Mouse (Mus musculus): Measurements from ENCODE around the gene Fbxw27. TPM values are rescaled to one million over a fixed set of nuclear protein-coding genes. Genes with fewer than 3 reads are reported as not detected.
"Not testable (repeated sequence)": the region's sequence is repeated elsewhere in the genome, so short reads cannot be mapped to it uniquely, and the experiment has no call there.

The Fbxw27 gene
- total and polyA plus RNA-seq, 2 experiments from 2014 or later, result not detected

GRCm38 (mm10) chr9:109795221-109795620 lies 4.8 kb upstream of the Fbxw27 start:
- Histone ChIP-seq H3K9ac (replicated peaks; ENCODE audit: low read length) (no peak overlapping the region), H3K27me3 (ENCODE audit: insufficient read depth, low read length) (no peaks in the 10 kb centered on the region), H3K36me3 (ENCODE audit: insufficient read depth, low read length) (no peaks in the 10 kb centered on the region), H3K27ac (no peak overlapping the region), H3K9me3 (ENCODE audit: low read length) (no peaks in the 10 kb centered on the region), H3K4me3 (ENCODE audit: low read length) (no peak overlapping the region), H3K4me2 (ENCODE audit: low read depth, low read length) (no peak overlapping the region), H3K4me1 (ENCODE audit: insufficient read depth, low read length) (no peaks in the 10 kb centered on the region)
- ATAC-seq (no peak), DNase-seq (ENCODE audit: low spot score) (no peak)
- WGBS, result 62% methylated on average over 2 of the region's 2 CpGs
- no peak for TF ChIP-seq CTCF (IDR thresholded peaks at IDR 0.05; ENCODE audit: low read depth)

GRCm38 (mm10) chr9:109766841-109767240 lies 23.6 kb downstream of the Fbxw27 start:
- not testable (repeated sequence) for ATAC-seq; H3K9me3 ChIP-seq (ENCODE audit: low read length); H3K27ac ChIP-seq; H3K27me3 ChIP-seq (ENCODE audit: insufficient read depth, low read length); H3K4me2 ChIP-seq (ENCODE audit: low read depth, low read length); H3K9ac ChIP-seq (replicated peaks; ENCODE audit: low read length); DNase-seq (ENCODE audit: low spot score); H3K4me1 ChIP-seq (ENCODE audit: insufficient read depth, low read length); H3K4me3 ChIP-seq (ENCODE audit: low read length); H3K36me3 ChIP-seq (ENCODE audit: insufficient read depth, low read length)
- 74% methylated on average over 1 of the region's 1 CpGs for WGBS

- not testable (repeated sequence) for H3K27me3 ChIP-seq (ENCODE audit: insufficient read depth, low read length); H3K27ac ChIP-seq; H3K9ac ChIP-seq (replicated peaks; ENCODE audit: low read length); H3K4me2 ChIP-seq (ENCODE audit: low read depth, low read length); ATAC-seq; H3K4me1 ChIP-seq (ENCODE audit: insufficient read depth, low read length); DNase-seq (ENCODE audit: low spot score); H3K36me3 ChIP-seq (ENCODE audit: insufficient read depth, low read length); H3K9me3 ChIP-seq (ENCODE audit: low read length); H3K4me3 ChIP-seq (ENCODE audit: low read length)
- WGBS, result 83% methylated on average over 3 of the region's 3 CpGs
Observed at GRCm38 (mm10) chr9:109745989-109746388, 44.5 kb downstream of the Fbxw27 start, which contains the start of gene Fbxw26. Fbxw26 (minus strand) TSS chr9:109746089.

Other genes with a start within 250 kb of the Fbxw27 start
- gene Fbxw15, start 222.4 kb downstream of the Fbxw27 start, total RNA-seq (2014; rRNA removed), result not detected in 2 replicates
- gene Fbxw15, start 222.4 kb downstream of the Fbxw27 start, polyA plus RNA-seq (2015; fragmentation: Nextera tagmentation; extraction: Ambion mirVana), result not detected in 2 replicates
- gene Fbxw24, start 164.6 kb downstream of the Fbxw27 start, total RNA-seq (2014; rRNA removed), result not detected in 2 replicates
- gene Fbxw24, start 164.6 kb downstream of the Fbxw27 start, polyA plus RNA-seq (2015; fragmentation: Nextera tagmentation; extraction: Ambion mirVana), result not detected in 2 replicates
- 0.16 TPM in 1 of 2 replicates, not detected in the other for gene Fbxw25, start 126.0 kb downstream of the Fbxw27 start, total RNA-seq (2014; rRNA removed)
- gene Fbxw25, start 126.0 kb downstream of the Fbxw27 start, polyA plus RNA-seq (2015; fragmentation: Nextera tagmentation; extraction: Ambion mirVana), result not detected in 2 replicates
- gene Fbxw18, start 88.0 kb downstream of the Fbxw27 start, total RNA-seq (2014; rRNA removed), result 0.29 TPM in 1 of 2 replicates, not detected in the other
- gene Fbxw18, start 88.0 kb downstream of the Fbxw27 start, polyA plus RNA-seq (2015; fragmentation: Nextera tagmentation; extraction: Ambion mirVana), result 0.11 and 0.19 TPM in 2 replicates
- gene Fbxw26, start 44.6 kb downstream of the Fbxw27 start, total RNA-seq (2014; rRNA removed), result 0.10 TPM in 1 of 2 replicates, not detected in the other
- not detected in 2 replicates for gene Fbxw26, start 44.6 kb downstream of the Fbxw27 start, polyA plus RNA-seq (2015; fragmentation: Nextera tagmentation; extraction: Ambion mirVana)
- gene Spink8, start 21.6 kb upstream of the Fbxw27 start, total RNA-seq (2014; rRNA removed), result not detected in 2 replicates
- 0.24 TPM in 1 of 2 replicates, not detected in the other for gene Spink8, start 21.6 kb upstream of the Fbxw27 start, polyA plus RNA-seq (2015; fragmentation: Nextera tagmentation; extraction: Ambion mirVana)
- gene Nme6, start 42.1 kb upstream of the Fbxw27 start, total RNA-seq (2014; rRNA removed), result 30.8 and 43.1 TPM in 2 replicates
- 47.2 and 52.9 TPM in 2 replicates for gene Nme6, start 42.1 kb upstream of the Fbxw27 start, polyA plus RNA-seq (2015; fragmentation: Nextera tagmentation; extraction: Ambion mirVana)
- gene Camp, start 58.9 kb upstream of the Fbxw27 start, total RNA-seq (2014; rRNA removed), result 0.21 TPM in 1 of 2 replicates, not detected in the other
- gene Camp, start 58.9 kb upstream of the Fbxw27 start, polyA plus RNA-seq (2015; fragmentation: Nextera tagmentation; extraction: Ambion mirVana), result 0.91 and 1.3 TPM in 2 replicates
- gene Cdc25a, start 84.9 kb upstream of the Fbxw27 start, total RNA-seq (2014; rRNA removed), result 11.0 and 12.4 TPM in 2 replicates
- gene Cdc25a, start 84.9 kb upstream of the Fbxw27 start, polyA plus RNA-seq (2015; fragmentation: Nextera tagmentation; extraction: Ambion mirVana), result 8.1 and 10.4 TPM in 2 replicates
- 247 and 254 TPM in 2 replicates for gene Map4, start 140.8 kb upstream of the Fbxw27 start, total RNA-seq (2014; rRNA removed)
- 196 and 207 TPM in 2 replicates for gene Map4, start 140.8 kb upstream of the Fbxw27 start, polyA plus RNA-seq (2015; fragmentation: Nextera tagmentation; extraction: Ambion mirVana)

Data from hindbrain, postnatal 0 days (tissue).